Mouse (Mus musculus) right cerebral cortex, postnatal 36 days (tissue): ENCODE measurements around the gene Med4.
A peak's percentile ranks its signal among the peaks of the same experiment; 100 is the strongest.
"Not testable (repeated sequence)": the region's sequence is repeated elsewhere in the genome, so short reads cannot be mapped to it uniquely, and the experiment has no call there.

Source experiments
- DNase-seq, 2 experiments: peaks; one replicate each; pipeline ENCODE4 v3.0.0; 2022; ENCODE audit warnings: low spot score in 2 of 2, mixed read lengths in 1 of 2

Med4 gene

DNA sequence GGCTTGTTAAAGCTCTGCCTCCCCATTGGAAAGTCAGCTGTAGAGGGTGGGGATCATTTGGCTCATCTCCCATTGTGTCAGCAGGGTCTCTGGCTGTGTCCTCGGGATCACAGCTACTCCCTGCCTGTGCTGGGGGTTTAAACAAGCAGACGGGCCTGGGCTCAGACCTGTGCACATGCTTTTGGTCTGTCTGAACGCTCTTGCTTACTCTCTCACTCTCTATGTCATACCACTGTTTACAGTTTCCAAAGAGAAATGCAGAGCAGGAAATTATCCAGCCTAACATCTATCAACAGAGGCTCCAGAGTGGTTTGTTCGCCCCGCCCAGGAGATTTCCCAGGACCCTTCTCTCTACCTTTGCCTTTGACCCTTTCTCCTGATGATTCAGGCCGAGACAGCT is 8.1 kb upstream of the Med4 start:
- DNase-seq: no peak

DNA sequence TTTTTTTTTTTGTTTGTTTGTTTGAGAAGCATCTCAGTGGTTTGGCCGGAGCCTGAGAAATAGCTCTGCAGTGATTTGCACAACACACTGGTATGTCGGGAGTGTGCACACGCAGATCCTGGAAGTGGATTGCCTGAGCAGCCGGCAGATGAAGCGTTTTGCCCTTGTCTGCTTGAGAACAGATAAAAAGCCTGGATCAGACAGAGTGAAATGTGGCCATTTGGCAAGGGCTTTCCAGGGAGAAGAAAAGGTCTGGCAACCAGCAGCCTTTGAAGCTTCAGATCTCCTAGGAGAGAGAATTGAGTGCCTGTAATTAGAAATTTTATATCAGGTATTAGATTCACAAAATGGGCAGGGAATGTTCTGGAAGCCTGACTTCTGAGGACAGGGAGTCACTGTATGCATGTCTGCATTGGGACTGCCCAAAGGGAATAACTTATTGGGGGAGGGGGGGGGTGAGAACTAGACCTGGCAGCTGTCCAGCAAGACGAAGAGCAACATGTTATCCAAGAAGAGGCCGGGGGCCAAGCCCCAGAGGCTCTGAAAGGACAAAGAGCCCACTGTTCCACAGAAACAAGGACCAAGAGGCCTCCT is 7.1 kb upstream of the Med4 start:
- peak in 1 of 2 experiments; percentile 8 for DNase-seq

DNA sequence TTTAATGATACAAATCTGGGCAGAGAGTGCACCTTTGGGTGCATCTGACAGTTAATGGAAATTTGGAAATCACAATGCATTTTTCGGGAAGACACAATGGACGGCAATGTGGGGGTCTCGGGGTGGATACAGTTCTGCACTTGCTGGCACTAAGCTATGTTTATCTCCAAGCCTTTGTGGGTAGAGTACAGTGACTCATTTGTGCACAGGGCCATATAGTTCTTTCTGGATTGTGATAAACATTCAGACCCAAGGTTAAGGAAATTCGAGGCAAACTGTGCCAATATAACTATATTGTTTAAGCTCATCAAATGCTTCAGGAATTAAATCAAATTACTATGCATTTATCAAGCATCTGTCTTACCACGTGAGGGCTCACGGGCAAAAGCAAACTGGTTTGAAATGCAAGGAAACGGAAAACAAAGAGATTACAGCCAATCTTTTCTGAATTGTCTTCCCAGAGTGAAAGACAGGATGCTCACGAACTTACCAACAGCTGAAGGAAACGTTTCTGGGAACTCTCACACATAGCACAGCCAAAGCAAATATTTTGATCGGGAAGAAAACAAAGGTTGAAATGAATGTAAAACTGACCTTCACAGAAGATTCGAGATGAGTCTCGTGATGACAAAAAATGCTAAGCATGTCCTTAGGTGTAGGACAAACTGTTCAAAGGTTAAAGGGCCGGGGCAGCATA is 6.4 kb upstream of the Med4 start:
- DNase-seq: no peak

DNA sequence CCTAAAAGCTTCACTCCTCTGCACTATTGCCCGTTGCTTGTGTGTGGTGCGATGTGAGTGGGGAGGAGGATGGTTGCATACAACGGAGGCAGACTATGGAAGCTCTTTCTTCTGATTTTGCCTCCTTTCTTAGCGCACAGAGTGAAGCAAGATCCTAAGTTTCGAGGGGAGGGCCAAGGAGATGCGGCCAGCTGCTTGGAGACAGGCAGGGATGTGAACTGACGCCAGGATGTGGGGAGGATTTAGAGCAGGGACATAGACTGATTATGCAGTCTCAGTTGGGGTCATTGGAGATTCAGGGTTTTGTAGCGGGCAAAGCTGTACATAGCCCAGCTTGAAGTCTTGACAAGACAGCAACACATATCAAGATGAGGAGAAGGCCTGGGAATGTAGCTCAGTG is 3.5 kb upstream of the Med4 start:
- no peak for DNase-seq

DNA sequence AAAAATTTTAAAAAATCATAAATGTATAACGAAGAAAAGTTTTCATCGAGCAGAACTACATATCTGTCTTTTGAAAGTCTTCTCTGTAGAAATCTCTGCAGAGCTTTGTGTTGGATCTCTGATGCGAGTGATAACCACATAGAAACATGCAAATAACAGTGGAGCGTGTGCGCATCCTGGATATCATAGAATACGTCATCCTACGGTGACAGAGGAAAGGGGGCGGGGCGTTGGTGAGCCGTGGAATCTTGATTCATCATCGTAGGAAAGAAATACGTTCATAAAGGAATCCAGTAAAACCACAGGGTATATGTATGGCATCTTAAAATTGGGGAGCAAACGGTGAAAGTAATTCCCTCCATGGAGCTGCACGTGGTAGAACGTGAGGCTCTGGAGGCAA is 2.6 kb upstream of the Med4 start:
- DNase-seq: no peak

DNA sequence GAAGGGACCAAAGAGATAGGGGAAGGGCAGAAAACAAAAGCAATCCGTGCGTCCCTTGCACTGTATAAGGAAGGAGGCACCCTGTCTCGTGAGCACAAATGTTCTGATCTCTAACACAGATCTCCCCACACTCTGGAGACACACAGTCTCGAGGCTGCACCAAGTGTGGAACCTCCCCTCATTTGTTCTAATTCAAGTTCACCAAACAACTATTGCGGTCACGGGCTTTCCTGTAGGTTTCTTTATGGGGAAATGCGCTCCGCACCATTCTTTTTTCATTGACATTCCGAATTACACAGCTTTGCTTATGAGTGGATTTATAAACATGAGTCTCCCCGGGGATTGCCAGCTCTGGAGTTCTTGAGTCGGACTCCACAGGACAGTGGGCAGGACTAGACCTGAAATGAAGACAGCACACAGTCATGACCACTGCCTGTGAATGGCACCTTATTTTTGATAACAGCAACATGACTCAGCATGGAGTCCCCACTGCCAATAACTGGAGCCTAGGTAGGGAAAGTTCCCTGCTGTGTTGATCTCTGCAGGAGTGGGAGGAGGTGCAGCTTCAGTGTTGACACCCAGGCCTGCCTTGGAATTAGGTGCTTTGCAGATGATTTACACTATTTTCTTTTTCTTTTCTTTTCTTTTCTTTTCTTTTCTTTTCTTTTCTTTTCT is 2.0 kb upstream of the Med4 start:
- DNase-seq: no peak

DNA sequence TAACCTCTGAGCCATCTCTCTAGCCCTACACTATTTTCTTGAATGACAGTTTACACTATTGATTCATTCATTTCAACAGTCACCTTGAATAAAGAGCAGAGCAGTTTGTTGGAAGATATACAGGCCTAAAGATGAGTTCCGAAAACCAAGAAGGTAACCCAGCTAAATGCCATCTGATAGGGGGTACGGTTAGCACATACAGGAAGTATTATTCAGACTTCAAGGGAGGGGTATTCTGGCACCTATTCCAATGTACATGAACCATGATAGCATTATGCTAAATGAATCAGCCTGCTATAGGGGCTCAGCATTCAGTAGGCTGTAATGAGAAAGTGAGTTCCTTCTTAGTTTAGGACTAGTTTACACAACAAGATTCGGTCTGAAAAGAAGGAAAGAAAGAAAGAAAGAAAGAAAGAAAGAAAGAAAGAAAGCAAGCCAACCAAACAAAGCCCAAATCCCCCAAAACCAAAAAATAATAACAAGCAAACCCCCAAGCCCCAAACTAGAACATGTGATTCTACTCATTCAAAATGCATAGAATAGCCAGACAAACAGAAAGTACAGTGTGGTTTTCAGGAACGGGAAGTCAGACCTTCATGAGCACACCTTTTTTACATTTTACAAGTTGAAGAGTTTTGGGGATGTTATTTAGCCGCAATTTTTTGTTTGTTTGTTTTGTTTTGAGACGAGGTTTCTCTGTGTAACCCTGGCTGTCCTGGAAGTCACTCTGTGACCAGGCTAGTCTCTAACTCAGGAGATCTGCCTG is 1.0 kb upstream of the Med4 start:
- no peak for DNase-seq

DNA sequence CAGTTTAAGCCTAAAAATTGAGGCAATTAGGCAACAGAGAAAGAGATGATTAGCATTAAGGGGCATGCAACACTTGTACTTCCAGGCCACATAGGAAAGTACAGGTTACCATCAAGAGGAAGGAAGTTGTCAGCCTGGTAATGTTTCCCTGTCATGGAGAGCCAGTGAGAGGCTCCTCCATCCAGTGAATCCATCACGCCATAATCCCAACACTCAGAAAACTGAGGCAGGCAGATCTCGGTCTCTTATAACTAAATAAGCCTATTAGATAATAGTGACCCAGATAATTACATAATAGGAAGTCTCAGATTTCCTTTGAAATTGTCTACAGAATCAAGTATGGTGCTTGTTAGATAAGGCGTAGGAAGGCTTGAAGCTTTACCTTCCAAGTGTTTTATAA is 14.3 kb downstream of the Med4 start:
- no peak for DNase-seq

DNA sequence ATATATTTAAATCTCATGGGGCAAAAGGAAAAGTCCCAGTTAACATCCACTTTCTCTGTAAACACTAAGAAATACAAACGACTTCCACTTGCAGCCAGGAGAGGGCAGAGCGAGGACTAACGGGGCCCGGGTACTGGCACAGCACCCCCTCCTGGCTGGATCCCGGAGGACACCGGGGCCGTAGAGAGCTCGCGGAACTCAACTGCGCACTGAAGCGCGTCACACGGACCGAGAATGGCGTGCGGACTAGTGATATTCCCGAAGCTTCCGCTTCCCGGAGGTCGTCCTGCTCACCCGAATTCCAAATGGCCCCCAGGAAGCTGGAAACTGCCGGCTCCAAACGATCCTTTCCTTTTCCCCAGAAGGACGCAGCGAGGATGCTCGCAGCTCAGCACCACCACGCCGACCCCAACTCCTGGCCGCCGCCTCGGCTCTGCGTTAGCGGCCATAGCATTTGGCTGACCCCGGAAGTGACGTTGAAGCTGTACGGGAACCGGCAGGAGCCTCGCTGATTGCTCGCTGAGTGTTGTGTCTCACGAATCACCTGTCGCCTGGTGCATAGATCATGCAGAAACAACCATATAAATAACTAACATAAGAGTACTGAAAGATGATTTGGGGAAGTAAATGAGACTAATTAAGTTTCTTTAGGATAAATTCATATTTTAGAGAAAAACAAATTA is 15.1 kb downstream of the Med4 start, which contains the start of gene Sucla2:
Gene Sucla2 (plus strand): TSS at position 554 of the 683 bp plus-strand sequence.
- DNase-seq: peak; percentile 90 to 93

DNA sequence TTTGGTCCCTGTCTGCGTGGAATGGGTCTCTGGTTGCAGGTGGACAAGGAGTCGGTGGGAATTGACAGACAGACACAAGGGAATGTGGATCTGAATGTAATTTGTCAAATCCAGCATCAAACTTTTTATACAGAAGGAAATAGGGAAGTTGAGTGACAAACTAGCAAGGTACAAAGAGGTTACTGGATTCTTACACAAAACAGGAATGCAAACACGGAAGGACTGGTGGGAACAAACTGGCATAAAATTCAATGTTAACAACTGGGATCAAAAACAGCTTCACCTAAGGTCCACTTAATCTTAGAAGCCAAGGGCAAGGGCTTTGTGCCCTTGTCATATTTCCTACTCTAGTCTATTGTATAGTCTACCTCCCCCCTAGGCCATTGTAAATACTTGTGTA is 18.8 kb downstream of the Med4 start:
- not testable (repeated sequence) for DNase-seq

DNA sequence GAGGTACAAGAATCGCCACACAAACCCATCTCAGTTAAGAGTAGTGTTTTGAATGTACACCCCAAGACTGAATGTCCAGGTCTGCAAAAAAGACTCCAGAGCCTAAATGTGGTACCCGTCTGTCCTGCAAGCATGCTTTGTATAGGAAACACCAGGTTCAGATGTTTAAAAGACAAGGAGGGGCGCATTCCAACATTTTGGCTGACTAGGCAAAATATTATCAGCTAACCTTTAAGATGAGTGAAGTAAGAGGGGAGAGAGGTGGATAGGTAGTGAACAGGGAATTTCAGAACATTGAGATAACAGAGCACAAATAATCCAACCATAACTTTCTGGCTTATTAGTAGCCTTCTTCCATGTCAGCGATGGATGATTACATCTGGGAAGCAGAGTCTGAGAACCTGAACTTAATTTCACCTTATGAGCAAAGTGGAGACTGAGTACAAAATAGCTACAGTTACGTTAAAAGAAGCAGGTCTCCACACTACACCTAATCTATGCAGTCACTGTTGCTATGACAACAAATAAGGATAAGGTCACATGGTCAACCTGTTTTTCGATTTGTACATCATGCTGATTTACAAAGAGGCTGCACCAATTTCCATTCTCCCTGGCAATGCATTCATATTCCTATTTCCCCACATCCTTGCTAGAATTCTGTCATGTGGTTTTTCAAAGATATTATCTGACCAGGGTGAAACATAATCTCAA is 24.1 kb downstream of the Med4 start:
- DNase-seq: no peak

DNA sequence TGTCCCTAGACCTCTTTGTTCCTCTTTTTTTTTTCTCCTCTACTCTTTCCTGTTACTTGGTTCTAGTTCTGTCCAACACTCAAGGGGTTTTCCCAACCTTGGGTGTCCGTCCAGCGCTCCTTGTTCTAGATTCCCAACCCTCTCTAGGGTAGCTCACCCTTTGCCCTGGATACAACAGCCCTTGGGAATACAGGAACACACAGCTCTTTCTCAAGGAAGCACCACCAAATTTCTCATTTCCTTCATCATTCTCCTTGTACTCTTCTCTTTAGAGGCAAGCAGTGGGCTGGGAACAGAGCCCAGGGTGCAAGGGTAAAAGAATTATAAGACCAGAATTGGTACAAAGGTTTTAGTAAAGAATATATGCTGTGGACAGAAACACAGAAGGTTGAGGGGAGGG is 25.8 kb downstream of the Med4 start:
- no peak for DNase-seq

DNA sequence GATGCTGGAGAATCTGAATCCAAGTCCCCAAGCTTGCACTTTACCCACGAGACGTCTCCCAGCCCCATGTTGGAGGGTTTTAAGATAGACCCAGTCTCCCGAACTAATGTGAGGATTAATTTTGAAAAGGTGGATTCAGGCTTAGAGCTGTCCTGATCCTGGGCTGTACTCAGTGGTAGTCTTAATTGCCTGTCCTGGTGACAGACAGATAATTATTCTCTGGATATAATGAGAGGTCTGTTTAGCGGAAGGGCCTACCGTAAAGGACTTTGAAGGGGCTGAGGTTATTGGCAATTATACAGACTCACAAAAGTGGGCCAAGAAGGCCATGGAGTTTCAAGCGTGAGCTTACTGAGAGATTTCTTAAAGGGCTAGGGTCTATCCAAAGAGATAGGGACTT is 34.0 kb downstream of the Med4 start:
- no peak for DNase-seq

DNA sequence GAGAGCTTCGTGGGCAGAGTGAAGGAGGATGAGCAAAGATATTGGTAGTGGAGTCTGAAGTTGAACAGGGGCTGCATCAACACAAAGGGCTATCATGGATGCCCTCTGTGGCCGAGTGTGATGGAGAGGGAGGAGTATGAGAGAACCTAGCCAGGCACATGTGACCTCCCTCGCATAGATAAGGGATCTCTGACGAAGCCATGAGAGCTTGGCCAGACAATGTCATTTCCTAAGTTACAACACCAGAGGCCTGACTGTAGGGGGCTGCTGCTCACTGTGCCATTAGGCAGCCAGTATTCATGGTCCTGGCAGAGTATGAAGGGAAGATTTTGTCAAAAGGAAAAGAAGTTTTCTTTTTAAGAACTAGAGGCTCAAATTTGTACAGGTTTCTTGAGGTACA is 37.2 kb downstream of the Med4 start:
- DNase-seq: no peak

DNA sequence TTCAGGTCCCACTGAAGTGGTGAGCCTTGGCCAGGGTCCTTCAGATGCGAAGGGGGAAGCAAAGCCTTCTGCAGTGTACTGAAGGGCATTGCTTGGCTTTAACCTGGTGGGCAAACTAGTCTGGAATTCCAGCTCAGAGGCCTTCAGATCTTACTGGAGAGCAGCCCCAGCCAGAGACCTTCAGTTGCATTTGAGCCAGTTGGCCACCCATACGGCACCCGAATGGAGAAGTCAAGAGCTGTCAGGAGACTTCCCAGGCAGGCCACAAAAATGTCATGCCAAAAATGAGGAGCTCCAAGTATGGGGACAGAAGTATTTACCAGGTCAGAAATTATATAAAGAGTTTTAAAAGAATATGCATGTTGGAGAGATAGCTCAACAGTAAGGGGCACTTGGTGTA is 38.2 kb downstream of the Med4 start, which contains the start of gene Nudt15:
Gene Nudt15 (minus strand): TSS at position 192 of the 400 bp plus-strand sequence.
- no peak for DNase-seq

DNA sequence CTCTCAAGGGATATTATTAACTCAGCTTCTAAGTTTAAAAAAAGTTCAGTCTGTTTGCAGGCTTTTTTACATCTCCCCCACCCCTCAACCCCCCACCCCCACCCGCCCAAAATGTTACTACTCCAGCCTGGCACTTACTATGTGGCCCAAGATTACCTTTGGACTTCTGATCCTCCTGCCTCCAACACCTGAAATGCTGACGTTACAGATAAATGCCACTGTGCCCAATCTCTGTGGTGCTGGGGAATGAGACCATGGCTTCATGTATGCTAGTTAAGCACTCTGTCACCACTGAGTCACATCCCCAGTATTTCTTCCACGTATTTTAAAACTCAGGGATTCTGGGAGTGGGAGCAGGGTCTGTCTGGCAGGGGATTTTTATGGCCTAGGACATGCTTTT is 40.5 kb downstream of the Med4 start:
- no peak for DNase-seq

DNA sequence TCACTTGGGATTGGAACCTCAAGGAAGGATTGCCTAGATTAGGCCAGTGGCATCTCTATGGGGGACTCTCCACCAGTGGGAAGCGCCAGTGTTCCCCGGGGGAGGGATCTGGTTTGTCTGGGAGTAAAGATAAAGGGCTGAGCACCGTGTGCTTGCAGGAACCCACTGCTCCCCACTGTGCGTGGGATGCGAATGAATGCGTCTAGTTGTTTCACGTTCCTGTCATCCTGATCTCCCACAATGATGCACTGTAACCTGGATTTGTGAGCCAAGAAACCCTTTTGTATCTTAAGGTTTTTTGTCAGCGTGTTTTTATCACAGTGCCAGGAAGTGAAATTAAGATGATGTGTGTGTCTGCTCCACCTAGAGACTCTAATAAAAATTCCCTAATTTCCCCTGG is 40.9 kb downstream of the Med4 start:
- DNase-seq: peak in 1 of 2 experiments; percentile 7

DNA sequence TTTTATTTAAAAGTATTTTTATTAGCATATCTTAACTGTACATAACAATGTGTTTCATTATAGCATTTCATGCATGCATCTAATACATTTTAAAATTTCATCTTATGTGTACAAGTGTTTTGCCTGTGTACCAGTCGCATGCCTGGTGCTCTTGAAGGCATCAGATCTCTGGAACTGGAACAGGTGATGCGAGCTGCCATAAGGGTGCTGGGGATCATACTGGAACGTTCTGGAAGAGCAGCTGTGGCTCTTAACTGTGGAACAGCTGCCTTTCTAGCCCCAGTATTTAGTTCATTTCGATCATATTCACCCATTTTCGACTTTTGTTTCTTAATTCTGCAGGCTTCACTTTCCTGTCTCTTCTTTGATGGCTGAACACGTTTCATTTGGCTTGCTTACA is 41.3 kb downstream of the Med4 start:
- no peak for DNase-seq

DNA sequence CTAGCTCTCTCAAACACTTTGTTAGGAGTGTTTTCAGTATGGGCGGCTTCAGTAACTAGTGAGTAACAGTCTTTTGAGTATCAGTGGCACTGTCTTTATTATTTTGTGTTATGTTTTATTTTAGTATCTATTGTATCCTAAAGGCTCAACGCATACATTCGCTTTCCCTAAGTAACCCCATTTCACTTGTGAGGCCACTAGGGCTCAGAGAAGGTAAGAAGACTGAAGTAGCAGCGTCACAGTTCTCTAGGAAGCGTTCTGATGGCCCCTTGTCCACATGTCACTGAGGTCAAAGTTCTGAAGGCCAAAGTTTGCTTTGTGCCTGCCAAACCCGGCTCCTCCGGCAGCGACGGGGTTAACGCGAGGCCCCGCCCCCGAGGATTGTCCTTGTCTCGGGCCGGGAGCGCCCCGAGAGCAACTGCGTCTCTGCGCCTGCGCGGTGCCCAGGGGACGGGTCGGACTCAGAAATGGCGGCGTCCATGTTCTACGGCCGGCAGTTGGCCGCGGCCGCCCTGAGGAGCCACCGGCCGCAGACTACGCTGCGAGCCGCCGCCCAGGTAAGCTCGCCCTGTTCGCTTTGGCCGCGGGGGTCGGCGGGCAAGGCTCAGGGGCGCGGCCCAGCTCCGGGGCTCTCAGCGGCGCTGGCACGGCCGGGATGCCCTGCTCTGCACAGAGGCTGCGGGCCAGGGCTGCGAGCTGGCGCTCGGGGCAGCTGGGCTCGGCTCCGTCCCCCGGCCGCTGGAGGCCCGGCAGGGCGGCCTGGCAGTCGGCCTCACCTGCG is 42.7 kb downstream of the Med4 start:
- DNase-seq: peak; percentile 87 to 90

DNA sequence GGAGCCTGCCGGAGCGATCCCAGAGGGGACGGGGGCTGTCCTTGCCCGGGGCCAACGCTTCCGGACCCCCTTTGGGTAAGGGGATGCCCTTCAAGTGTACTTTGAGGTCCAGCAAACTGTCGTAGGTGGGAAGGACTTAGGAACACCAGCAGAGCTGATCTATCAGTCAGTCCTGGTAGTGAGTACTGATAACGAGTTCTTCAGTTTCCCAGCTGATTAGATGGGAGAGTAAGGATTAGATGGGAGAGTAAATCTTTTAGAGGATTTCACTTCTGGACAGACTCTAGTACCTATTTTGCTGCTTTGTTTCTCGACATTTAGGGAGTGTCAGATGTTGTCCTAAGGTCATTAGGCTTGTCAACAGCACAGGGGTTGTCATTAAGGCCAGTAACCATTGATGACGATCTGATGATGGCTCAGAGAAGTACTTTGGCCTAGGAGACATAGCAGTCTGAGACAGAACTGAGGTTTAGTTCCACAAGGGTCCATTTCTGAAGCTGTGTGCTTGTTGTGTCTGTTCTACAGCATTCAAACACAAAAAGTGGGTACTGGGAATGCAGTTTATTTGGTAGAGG is 43.4 kb downstream of the Med4 start:
- no peak for DNase-seq
